Comparison of ENCODE assay signal across 10 mouse cellular contexts in the genomic region with DNA sequence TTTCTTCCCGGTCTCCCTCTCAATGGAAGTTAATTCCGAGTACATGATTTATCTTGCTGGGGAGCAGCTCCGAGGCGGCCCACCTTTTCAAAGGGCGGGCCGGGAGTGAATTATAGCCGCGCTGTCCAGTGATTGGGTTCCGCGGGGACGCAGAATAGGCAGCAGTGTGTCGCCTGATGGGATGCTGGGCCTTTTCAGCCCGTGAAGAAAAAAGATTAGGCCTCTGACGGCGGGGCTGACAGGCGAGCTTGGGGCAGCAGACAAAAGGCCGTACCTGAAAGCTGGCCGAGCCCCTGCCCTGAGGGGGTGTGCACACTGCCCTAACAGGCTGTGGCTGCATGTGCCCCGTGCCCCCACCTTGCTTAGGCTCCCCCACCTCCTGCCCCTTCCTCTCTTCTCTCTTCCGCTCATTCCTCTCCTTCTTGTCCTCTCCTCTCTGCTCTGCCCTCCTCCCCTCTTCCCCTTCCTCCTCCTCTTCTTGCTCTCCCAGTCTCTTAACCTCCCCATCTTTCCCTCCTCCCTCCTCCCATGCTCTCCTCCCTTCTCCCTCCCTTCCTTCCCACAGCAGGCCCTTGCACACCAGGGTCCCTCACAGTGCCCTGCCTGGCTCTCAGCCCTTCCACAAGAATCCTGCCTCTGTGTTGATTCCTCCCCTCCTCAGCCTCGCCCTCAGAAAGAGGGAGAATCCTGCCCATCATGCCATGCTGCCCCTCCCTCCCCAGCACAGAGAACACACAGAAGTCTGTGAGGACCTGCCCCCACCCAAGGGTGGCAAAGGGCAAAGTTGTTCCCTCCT. TPM values are rescaled to one million over a fixed set of nuclear protein-coding genes. Genes with fewer than 3 reads are reported as not detected.
DNase-seq lines count a peak whose midpoint lies in the region; ATAC-seq and TF ChIP-seq lines count a peak whose summit lies in the region.
"Had no signal": no experiment of that assay in that cellular context is flagged by ENCODE, and none has a peak within 500 bp of the region (broad histone marks: within the 10 kb centered on the region; RNA-seq: fewer than 3 reads in every experiment).

No protein-coding gene starts in this region.

- 28% methylated on average over 21 of the region's 21 CpGs for WGBS in heart, embryonic 16.5 days
- 17% methylated on average over 21 of the region's 21 CpGs for WGBS in hindbrain, embryonic 10.5 days
- WGBS in midbrain, embryonic 16.5 days = 7% methylated on average over 20 of the region's 21 CpGs
- WGBS in liver, postnatal 0 days (ENCODE audit: insufficient replicate concordance) = 57% methylated on average over 21 of the region's 21 CpGs

- no peaks in the 10 kb centered on the region for H3K9me3 ChIP-seq in heart, embryonic 16.5 days (replicated peaks; ENCODE audit: control insufficient read depth, low read length)
- H3K9me3 ChIP-seq in hindbrain, embryonic 10.5 days = no peaks in the 10 kb centered on the region
- no peaks in the 10 kb centered on the region for H3K9me3 ChIP-seq in midbrain, embryonic 16.5 days (replicated peaks; ENCODE audit: control insufficient read depth, low read length, poor library complexity, severe bottlenecking)
- H3K9me3 ChIP-seq in liver, postnatal 0 days (ENCODE audit: low read length) = no peaks in the 10 kb centered on the region

- peak overlapping the region; percentile 5; the same call in 1 of the 2 replicates for H3K9ac ChIP-seq in heart, embryonic 16.5 days (ENCODE audit: low read length)
- H3K9ac ChIP-seq in midbrain, embryonic 16.5 days (ENCODE audit: low read depth, low read length) = 0 out of 2 replicates have a peak overlapping the region, but pooled peaks have one; percentile 8
- H3K9ac ChIP-seq in liver, postnatal 0 days (replicated peaks) = no peak overlapping the region

- H3K27ac ChIP-seq in heart, embryonic 16.5 days (ENCODE audit: low read length) = no peak overlapping the region
- peak overlapping the region; percentile 85 for H3K27ac ChIP-seq in hindbrain, embryonic 10.5 days
- H3K27ac ChIP-seq in midbrain, embryonic 16.5 days (ENCODE audit: low read length) = peak overlapping the region; percentile 48; the same call in 1 of the 2 replicates
- no peak overlapping the region for H3K27ac ChIP-seq in liver, postnatal 0 days (ENCODE audit: low read depth)

- H3K4me3 ChIP-seq in heart, embryonic 16.5 days (ENCODE audit: low read length) = no peak overlapping the region
- peak overlapping the region; percentile 25 for H3K4me3 ChIP-seq in hindbrain, embryonic 10.5 days
- no peak overlapping the region for H3K4me3 ChIP-seq in midbrain, embryonic 16.5 days (ENCODE audit: low read depth, low read length)
- H3K4me3 ChIP-seq in liver, postnatal 0 days (ENCODE audit: low read depth, low read length) = no peak overlapping the region

- TF ChIP-seq EP300 in liver, postnatal 0 days (IDR thresholded peaks at IDR 0.05; ENCODE audit: low read depth) = no peak

- no peak for DNase-seq in heart, adult 18-20 months
- peak; percentile 86 for DNase-seq in embryo, embryonic 10.5 days (ENCODE audit: low spot score)
- DNase-seq in hindbrain, embryonic 10.5 days (ENCODE audit: low spot score) = peak; percentile 67
- no peak for DNase-seq in liver, postnatal 0 days
- DNase-seq in Muller cell, postnatal 12 days (ENCODE audit: inconsistent ontology term) = no peak
- no peak for DNase-seq in gastrocnemius, adult 18-20 months (ENCODE audit: low spot score)
- DNase-seq: cerebellum, adult 9-11 months; right cerebral cortex, postnatal 25 days had no signal

- ATAC-seq in heart, embryonic 16.5 days (replicated peaks; ENCODE audit: extremely low read depth, insufficient read depth, low FRiP score) = no peak
- ATAC-seq in midbrain, embryonic 16.5 days = peak; percentile 20; the same call in 1 of the 2 replicates
- ATAC-seq in liver, postnatal 0 days = no peak

- H3K4me2 ChIP-seq in heart, embryonic 16.5 days (ENCODE audit: low read depth, low read length) = no peak overlapping the region
- no peak overlapping the region for H3K4me2 ChIP-seq in midbrain, embryonic 16.5 days (ENCODE audit: low read length)
- no peak overlapping the region for H3K4me2 ChIP-seq in liver, postnatal 0 days (ENCODE audit: low read depth, low read length)

- no peaks in the 10 kb centered on the region for H3K36me3 ChIP-seq in heart, embryonic 16.5 days (ENCODE audit: control insufficient read depth, insufficient read depth)
- no peaks in the 10 kb centered on the region for H3K36me3 ChIP-seq in hindbrain, embryonic 10.5 days
- no peaks in the 10 kb centered on the region for H3K36me3 ChIP-seq in midbrain, embryonic 16.5 days (ENCODE audit: control insufficient read depth, insufficient read depth, low read length)
- H3K36me3 ChIP-seq in liver, postnatal 0 days (replicated peaks; ENCODE audit: insufficient read depth, low read length) = no peaks in the 10 kb centered on the region

- no peak for TF ChIP-seq CTCF in liver, postnatal 0 days (IDR thresholded peaks at IDR 0.05; ENCODE audit: low read depth)

- 0 out of 2 replicates have a peak, but pooled peaks cover 3% of the 10 kb centered on the region for H3K27me3 ChIP-seq in heart, embryonic 16.5 days (ENCODE audit: control insufficient read depth, insufficient read depth, low read length)
- H3K27me3 ChIP-seq in hindbrain, embryonic 10.5 days (ENCODE audit: insufficient read depth, poor library complexity, severe bottlenecking) = peaks cover 86% of the 10 kb centered on the region
- H3K27me3 ChIP-seq in midbrain, embryonic 16.5 days (ENCODE audit: control insufficient read depth, insufficient read depth, low read depth, low read length) = no peaks in the 10 kb centered on the region
- H3K27me3 ChIP-seq in liver, postnatal 0 days (ENCODE audit: insufficient read depth, low read length) = no peaks in the 10 kb centered on the region

- peaks cover 51% of the 10 kb centered on the region for H3K4me1 ChIP-seq in heart, embryonic 16.5 days (ENCODE audit: control insufficient read depth, insufficient read depth, low read length)
- H3K4me1 ChIP-seq in hindbrain, embryonic 10.5 days (replicated peaks) = peaks cover 89% of the 10 kb centered on the region
- peaks cover 15% of the 10 kb centered on the region for H3K4me1 ChIP-seq in midbrain, embryonic 16.5 days (ENCODE audit: control insufficient read depth, insufficient read depth, low read length)
- H3K4me1 ChIP-seq in liver, postnatal 0 days (ENCODE audit: insufficient read depth) = peaks cover 12% of the 10 kb centered on the region

RNA-seq across cellular contexts. Expression of a gene that starts 41.7 kb away (rescaled TPM):
- polyA plus RNA-seq in heart, embryonic 16.5 days (2015; fragmentation: Nextera tagmentation; extraction: Ambion mirVana) = 18.2 and 21.9 TPM in 2 replicates
- 10 to 100 TPM; 10.2 to 10.4 TPM for total RNA-seq in heart, adult 18-20 months (2021)
- 15.3 and 23.5 TPM in 2 replicates for polyA plus RNA-seq in hindbrain, embryonic 10.5 days (2016; fragmentation: Nextera tagmentation; extraction: Ambion mirVana)
- 11.8 and 13.1 TPM in 2 replicates for polyA plus RNA-seq in midbrain, embryonic 16.5 days (2015; fragmentation: Nextera tagmentation; extraction: Ambion mirVana)
- polyA plus RNA-seq in liver, postnatal 0 days (2015; fragmentation: Nextera tagmentation; extraction: Ambion mirVana) = 0.75 and 2.2 TPM in 2 replicates
- 1 to 10 TPM; 1.4 to 2.0 TPM for total RNA-seq in gastrocnemius, adult 18-20 months (2021)

Comparison
In these comparisons a context has a peak if more than half of its experiments do, and no peak if none do; other contexts are left out.
1. H3K27ac ChIP-seq: peak in hindbrain, embryonic 10.5 days (single experiment) and midbrain, embryonic 16.5 days (single experiment); none in heart, embryonic 16.5 days (single experiment) and liver, postnatal 0 days (single experiment).
2. DNase-seq: peak in embryo, embryonic 10.5 days (single experiment) and hindbrain, embryonic 10.5 days (single experiment); none in heart, adult 18-20 months (0 of 2), liver, postnatal 0 days (single experiment), Muller cell, postnatal 12 days (single experiment) and gastrocnemius, adult 18-20 months (single experiment).